Mouse (Mus musculus): ENCODE measurements around the gene Abca7. TPM values are rescaled to one million over a fixed set of nuclear protein-coding genes. Genes with fewer than 3 reads are reported as not detected.

Abca7 gene
- total RNA-seq, 2 experiments from 2014 or later, result 6.5 to 7.6 TPM

- DNase-seq, result peak in 1 of 2 experiments; percentile 61
Observed at GRCm38 (mm10) chr10:79994397-79995115, 1.7 kb upstream of the Abca7 start.

GRCm38 (mm10) chr10:79995636-79996035 is 658 bp upstream of the Abca7 start:
- DNase-seq, result no peak

GRCm38 (mm10) chr10:79997034-79997760 is 903 bp downstream of the Abca7 start:
- peak; percentile 77 to 83 for DNase-seq

GRCm38 (mm10) chr10:79997819-79998218 is 1.5 kb downstream of the Abca7 start:
- DNase-seq, result peak; percentile 65 to 70

- DNase-seq, result no peak
Observed at GRCm38 (mm10) chr10:80001945-80002344, 5.7 kb downstream of the Abca7 start.

GRCm38 (mm10) chr10:80002829-80003228 is 6.5 kb downstream of the Abca7 start:
- no peak for DNase-seq

GRCm38 (mm10) chr10:80003374-80004232 is 7.3 kb downstream of the Abca7 start:
- peak in 1 of 2 experiments; percentile 77 for DNase-seq

GRCm38 (mm10) chr10:80004233-80004705 is 8.0 kb downstream of the Abca7 start:
- no peak for DNase-seq

GRCm38 (mm10) chr10:80011740-80012139 is 15.4 kb downstream of the Abca7 start:
- no peak for DNase-seq

- DNase-seq, result no peak
Observed at GRCm38 (mm10) chr10:80013609-80014008, 17.3 kb downstream of the Abca7 start.

- DNase-seq, result no peak
Observed at GRCm38 (mm10) chr10:80014484-80015290, 18.4 kb downstream of the Abca7 start.

GRCm38 (mm10) chr10:80015583-80015982 is 19.3 kb downstream of the Abca7 start:
- DNase-seq, result no peak

GRCm38 (mm10) chr10:80016511-80016910 is 20.2 kb downstream of the Abca7 start, which contains the start of gene Arhgap45:
Gene Arhgap45 (plus strand): TSS chr10:80016653.
- peak in 1 of 2 experiments; percentile 81 for DNase-seq

- no peak for DNase-seq
Observed at GRCm38 (mm10) chr10:80016931-80017330, 20.6 kb downstream of the Abca7 start.

- peak in 1 of 2 experiments; percentile 81 for DNase-seq
Observed at GRCm38 (mm10) chr10:80017361-80017760, 21.1 kb downstream of the Abca7 start.

GRCm38 (mm10) chr10:80017771-80018170 is 21.5 kb downstream of the Abca7 start:
- DNase-seq, result no peak

- peak in 1 of 2 experiments; percentile 78 for DNase-seq
Observed at GRCm38 (mm10) chr10:80018739-80019297, 22.5 kb downstream of the Abca7 start.

- DNase-seq, result peak in 1 of 2 experiments; percentile 63
Observed at GRCm38 (mm10) chr10:80019471-80020131, 23.3 kb downstream of the Abca7 start.

- no peak for DNase-seq
Observed at GRCm38 (mm10) chr10:80020191-80020590, 23.9 kb downstream of the Abca7 start.

GRCm38 (mm10) chr10:80020603-80021319 is 24.5 kb downstream of the Abca7 start:
- DNase-seq, result no peak

All from heart, adult 18-20 months (tissue).